In the genomic region with DNA sequence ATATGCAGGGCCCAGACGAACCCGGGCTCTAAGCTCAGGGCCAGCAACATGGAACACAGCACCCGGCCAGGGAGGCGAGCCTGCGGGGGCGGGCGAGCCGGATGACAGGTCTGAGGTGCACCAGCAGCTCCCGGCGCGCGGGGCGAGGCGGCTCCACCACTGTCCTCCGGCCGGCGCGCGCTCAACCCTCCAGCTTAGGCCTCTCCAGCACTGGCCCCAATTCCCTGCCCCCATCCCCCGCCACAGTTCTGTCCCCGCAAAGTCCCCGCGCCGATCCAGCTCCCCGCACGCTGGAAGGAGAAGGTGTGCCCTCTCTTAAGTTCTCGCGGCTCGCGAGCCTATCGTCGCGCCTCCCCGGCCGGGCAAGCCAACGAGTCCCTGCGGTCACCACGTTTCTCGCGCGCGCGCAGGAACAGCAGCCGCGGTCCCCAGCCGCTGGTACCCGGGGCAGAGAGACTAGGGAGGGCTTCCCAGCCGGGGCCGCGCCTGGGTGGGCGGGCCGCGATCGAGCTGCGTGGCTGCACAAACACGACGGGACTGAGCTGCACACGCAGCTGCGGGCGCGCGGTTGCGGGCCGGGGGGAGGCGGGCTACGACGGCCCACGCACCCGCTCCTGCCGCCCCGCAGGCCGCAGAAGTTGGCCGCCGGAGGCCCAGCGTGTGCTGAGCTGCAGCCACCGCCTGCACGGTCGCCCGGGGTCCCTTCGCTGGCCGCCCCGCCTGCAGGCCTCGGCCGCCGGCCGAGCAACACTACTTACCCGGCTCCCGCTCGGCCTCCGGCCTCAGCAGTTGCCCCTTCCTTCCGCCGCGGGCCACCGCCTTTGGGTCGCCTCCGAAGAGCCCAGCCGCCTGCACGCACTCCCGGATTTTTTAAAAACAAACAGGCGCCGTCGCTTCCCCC, we compare ENCODE assay signal across 7 mouse cellular contexts. TPM values are rescaled to one million over a fixed set of nuclear protein-coding genes. Genes with fewer than 3 reads are reported as not detected.
DNase-seq lines count a peak whose midpoint lies in the region; ATAC-seq and TF ChIP-seq lines count a peak whose summit lies in the region.

No protein-coding gene starts in this region.

- TF ChIP-seq CTCF in ES-Bruce4 (IDR thresholded peaks at IDR 0.05; ENCODE audit: low read depth, low read length) = no peak
- TF ChIP-seq CTCF in lung, postnatal 0 days (IDR thresholded peaks at IDR 0.05) = no peak

- peak overlapping the region; percentile 94 for H3K9ac ChIP-seq in ES-Bruce4 (ENCODE audit: low read depth, poor library complexity, severe bottlenecking)
- H3K9ac ChIP-seq in embryonic facial prominence, embryonic 13.5 days = peak overlapping the region; percentile 95
- H3K9ac ChIP-seq in heart, embryonic 14.5 days (ENCODE audit: low read length) = peak overlapping the region; percentile 93
- H3K9ac ChIP-seq in lung, postnatal 0 days (replicated peaks; ENCODE audit: low read depth) = peak overlapping the region; percentile 82

- peak overlapping the region; percentile 29 for H3K27ac ChIP-seq in ES-Bruce4 (ENCODE audit: insufficient read depth, low read length)
- peak overlapping the region; percentile 96 for H3K27ac ChIP-seq in embryonic facial prominence, embryonic 13.5 days
- H3K27ac ChIP-seq in heart, embryonic 14.5 days (replicated peaks in 1 of 2; ENCODE audit: control insufficient read depth in 1 of 2, insufficient read depth in 1 of 2, low read depth in 2 of 2, low read length in 2 of 2) = peak overlapping the region; percentile 96 to 97
- H3K27ac ChIP-seq in lung, postnatal 0 days (ENCODE audit: low read length) = peak overlapping the region; percentile 99

- H3K36me3 ChIP-seq in ES-Bruce4 (ENCODE audit: control insufficient read depth, insufficient read depth, low read length, poor library complexity, severe bottlenecking) = no peaks in the 10 kb centered on the region
- no peaks in the 10 kb centered on the region for H3K36me3 ChIP-seq in embryonic facial prominence, embryonic 13.5 days
- no peaks in the 10 kb centered on the region for H3K36me3 ChIP-seq in heart, embryonic 14.5 days (ENCODE audit: control insufficient read depth, insufficient read depth, low read length)
- no peaks in the 10 kb centered on the region for H3K36me3 ChIP-seq in lung, postnatal 0 days (ENCODE audit: insufficient read depth, low read length)

- H3K27me3 ChIP-seq in ES-Bruce4 (ENCODE audit: control insufficient read depth, insufficient read depth, low read length, poor library complexity, severe bottlenecking) = no peaks in the 10 kb centered on the region
- H3K27me3 ChIP-seq in embryonic facial prominence, embryonic 13.5 days = no peaks in the 10 kb centered on the region
- H3K27me3 ChIP-seq in heart, embryonic 14.5 days (ENCODE audit: control insufficient read depth, insufficient read depth, low read length) = no peaks in the 10 kb centered on the region
- H3K27me3 ChIP-seq in lung, postnatal 0 days (replicated peaks; ENCODE audit: insufficient read depth, low read length) = no peaks in the 10 kb centered on the region

- no peaks in the 10 kb centered on the region for H3K9me3 ChIP-seq in ES-Bruce4 (replicated peaks; ENCODE audit: control insufficient read depth, insufficient read depth, low read length, poor library complexity, severe bottlenecking)
- no peaks in the 10 kb centered on the region for H3K9me3 ChIP-seq in embryonic facial prominence, embryonic 13.5 days
- no peaks in the 10 kb centered on the region for H3K9me3 ChIP-seq in heart, embryonic 14.5 days (ENCODE audit: control insufficient read depth, low read length)
- no peaks in the 10 kb centered on the region for H3K9me3 ChIP-seq in lung, postnatal 0 days (ENCODE audit: low read length)

- peak overlapping the region; percentile 84 for H3K4me3 ChIP-seq in ES-Bruce4 (ENCODE audit: low read depth, low read length)
- peak overlapping the region; percentile 68 for H3K4me3 ChIP-seq in embryonic facial prominence, embryonic 13.5 days
- H3K4me3 ChIP-seq in heart, embryonic 14.5 days (ENCODE audit: control insufficient read depth in 1 of 2, insufficient read depth in 1 of 2, low read depth in 1 of 2, low read length in 2 of 2) = peak overlapping the region; percentile 63 to 83
- peak overlapping the region; percentile 82 for H3K4me3 ChIP-seq in lung, postnatal 0 days (ENCODE audit: low read depth, low read length)

- DNase-seq in adrenal gland, postnatal 25 days = peak; percentile 76
- DNase-seq in kidney, postnatal 36 days = peak; percentile 54 to 79
- peak; percentile 82 for DNase-seq in lung, postnatal 0 days (ENCODE audit: low spot score)
- DNase-seq in ovary, postnatal 36 days (ENCODE audit: low spot score) = peak; percentile 71

- H3K4me1 ChIP-seq in ES-Bruce4 (ENCODE audit: control insufficient read depth, insufficient read depth, low read length) = peaks cover 22% of the 10 kb centered on the region
- peaks cover 84% of the 10 kb centered on the region for H3K4me1 ChIP-seq in embryonic facial prominence, embryonic 13.5 days
- peaks cover 49 to 65% of the 10 kb centered on the region in 2 experiments for H3K4me1 ChIP-seq in heart, embryonic 14.5 days (ENCODE audit: control insufficient read depth in 2 of 2, insufficient read depth in 2 of 2, low read length in 2 of 2)
- peaks cover 62% of the 10 kb centered on the region for H3K4me1 ChIP-seq in lung, postnatal 0 days (ENCODE audit: insufficient read depth, low read depth, low read length)

- TF ChIP-seq EP300 in ES-Bruce4 (IDR thresholded peaks at IDR 0.05; ENCODE audit: insufficient read depth, low read depth, low read length) = no peak
- TF ChIP-seq EP300 in lung, postnatal 0 days (IDR thresholded peaks at IDR 0.05) = no peak

- WGBS in embryonic facial prominence, embryonic 13.5 days = under 1% methylated on average over 98 of the region's 102 CpGs
- WGBS in heart, embryonic 14.5 days = under 1% methylated on average over 96 of the region's 102 CpGs
- under 1% methylated on average over 79 of the region's 102 CpGs for WGBS in lung, postnatal 0 days

- no peak for ATAC-seq in embryonic facial prominence, embryonic 13.5 days (ENCODE audit: insufficient number of reproducible peaks, insufficient read depth, low FRiP score, low TSS enrichment, low read depth)
- ATAC-seq in heart, embryonic 14.5 days (ENCODE audit: insufficient number of reproducible peaks, insufficient read depth, low FRiP score, low read depth) = peak; percentile 8; the same call in 1 of the 2 replicates
- ATAC-seq in lung, postnatal 0 days = peak; percentile 29

- peak overlapping the region; percentile 94 for H3K4me2 ChIP-seq in embryonic facial prominence, embryonic 13.5 days
- peak overlapping the region; percentile 99 for H3K4me2 ChIP-seq in heart, embryonic 14.5 days (ENCODE audit: low read length)
- peak overlapping the region; percentile 99 for H3K4me2 ChIP-seq in lung, postnatal 0 days (replicated peaks; ENCODE audit: low read depth, low read length)

- no peak for TF ChIP-seq POLR2A in ES-Bruce4 (IDR thresholded peaks at IDR 0.05; ENCODE audit: insufficient read depth, low read length)

RNA-seq across cellular contexts. Expression of gene Elmsan1, which starts 25.7 kb away (rescaled TPM):
- 28.3 and 30.1 TPM in 2 replicates for polyA plus RNA-seq in ES-Bruce4 (2011; ENCODE audit: insufficient read depth, insufficient read length, low read depth, missing spikeins)
- total RNA-seq in adrenal gland, postnatal 25 days (2021) = 22.3 and 32.8 TPM in 2 replicates
- polyA plus RNA-seq in embryonic facial prominence, embryonic 13.5 days (2015; fragmentation: Nextera tagmentation; extraction: Ambion mirVana) = 9.9 and 11.1 TPM in 2 replicates
- 7.1 and 7.4 TPM in 2 replicates for polyA plus RNA-seq in heart, embryonic 14.5 days (2014; fragmentation: Nextera tagmentation; extraction: Ambion mirVana)
- polyA plus RNA-seq in lung, postnatal 0 days (2015; fragmentation: Nextera tagmentation; extraction: Ambion mirVana) = 5.9 and 6.7 TPM in 2 replicates

RNA-seq across cellular contexts. Expression of gene Pnma1, which starts 44.7 kb away (rescaled TPM):
- 0.38 TPM in 1 of 2 replicates, not detected in the other for polyA plus RNA-seq in ES-Bruce4 (2011; ENCODE audit: insufficient read depth, insufficient read length, low read depth, missing spikeins)
- total RNA-seq in adrenal gland, postnatal 25 days (2021) = 0.64 TPM in 1 of 2 replicates, not detected in the other
- 0.74 and 1.1 TPM in 2 replicates for polyA plus RNA-seq in embryonic facial prominence, embryonic 13.5 days (2015; fragmentation: Nextera tagmentation; extraction: Ambion mirVana)
- 0.43 and 0.68 TPM in 2 replicates for polyA plus RNA-seq in heart, embryonic 14.5 days (2014; fragmentation: Nextera tagmentation; extraction: Ambion mirVana)
- polyA plus RNA-seq in lung, postnatal 0 days (2015; fragmentation: Nextera tagmentation; extraction: Ambion mirVana) = 1.9 and 2.9 TPM in 2 replicates

Comparison
In these comparisons a context has a peak if more than half of its experiments do, and no peak if none do; other contexts are left out.
1. H3K27ac ChIP-seq: peak in every context shown above with its lines; median percentile 99 in lung, postnatal 0 days; 96 in heart, embryonic 14.5 days; 96 in embryonic facial prominence, embryonic 13.5 days; 29 in ES-Bruce4.